Mouse (Mus musculus) midbrain, embryonic 12.5 days (tissue): ENCODE data around the gene Gm42421. TPM values are rescaled to one million over a fixed set of nuclear protein-coding genes. Genes with fewer than 3 reads are reported as not detected.
A peak's percentile ranks its signal among the peaks of the same experiment; 100 is the strongest.

ENCODE experiments used
- ATAC-seq: fragments of 200-750 bp; cut with Nextera tagmentation; 2 replicates; pipeline ENCODE4 v1.8.0; 2017; ENCODE audit warnings: low read depth, moderate TSS enrichment, moderate library complexity; ENCODE audit not compliant: low FRiP score
- H3K27ac ChIP-seq: fragments of 300-500 bp; sonication (generic); replicated peaks from 2 replicates; pipeline ENCODE4 v1.5.1; 2016; ENCODE audit warnings: mild to moderate bottlenecking
- H3K27me3 ChIP-seq: fragments of 300-500 bp; sonication (generic); 2 replicates; pipeline ENCODE4 v1.6.1; 2016; ENCODE audit warnings: mild to moderate bottlenecking
- H3K36me3 ChIP-seq: fragments of 300-500 bp; sonication (generic); 2 replicates; pipeline ENCODE4 v1.6.1; 2016
- H3K4me1 ChIP-seq: fragments of 300-500 bp; sonication (generic); 2 replicates; pipeline ENCODE4 v1.6.1; 2016
- H3K4me2 ChIP-seq: fragments of 300-500 bp; sonication (generic); replicated peaks from 2 replicates; pipeline ENCODE4 v1.6.1; 2016; ENCODE audit warnings: mild to moderate bottlenecking, moderate library complexity
- H3K4me3 ChIP-seq: fragments of 300-500 bp; sonication (generic); 2 replicates; pipeline ENCODE4 v1.5.1; 2016; ENCODE audit warnings: mild to moderate bottlenecking
- H3K9ac ChIP-seq: fragments of 300-500 bp; sonication (generic); replicated peaks from 2 replicates; pipeline ENCODE4 v1.6.1; 2016; ENCODE audit warnings: mild to moderate bottlenecking, moderate library complexity
- H3K9me3 ChIP-seq: fragments of 300-500 bp; sonication (generic); 2 replicates; pipeline ENCODE4 v1.6.1; 2016; ENCODE audit warnings: mild to moderate bottlenecking
- WGBS: fragments of 180-500 bp; shearing (Covaris S2); methylation state at CpG from one replicate; pipeline ENCODE4 v1.1.7; 2016; 5-methylcytosine and 5-hydroxymethylcytosine counted together
- polyA plus RNA-seq: library from polyadenylated mRNA; unstranded; fragments of >200 nt; fragmentation: Nextera tagmentation; extraction: Ambion mirVana; gene quantifications from 2 replicates; pipeline ENCODE4 v1.2.1, GENCODE M21; 2016

Gm42421 gene
- polyA plus RNA-seq, 1 experiment from 2014 or later = 1.3 TPM

DNA sequence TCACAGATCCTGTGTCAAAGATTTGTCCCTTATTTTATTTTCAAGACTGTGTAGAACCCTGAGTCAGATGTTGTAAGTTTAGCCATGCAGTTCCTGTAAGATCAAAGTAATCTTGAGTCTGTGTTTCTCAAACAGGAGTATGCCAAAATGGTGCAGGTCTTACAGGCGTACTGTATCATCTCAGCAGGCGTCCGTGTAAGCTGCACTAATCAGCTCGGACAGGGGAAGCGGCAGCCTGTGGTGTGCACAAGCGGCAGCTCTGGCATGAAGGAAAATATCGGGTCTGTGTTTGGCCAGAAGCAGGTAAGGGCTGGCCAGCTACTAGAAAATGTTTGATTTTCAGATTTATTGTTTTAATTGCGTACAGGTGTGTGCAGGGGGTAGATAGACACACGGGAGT lies 11.8 kb upstream of the Gm42421 start:
- 92% methylated on average over 9 of the region's 9 CpGs for WGBS
- H3K9ac ChIP-seq = no peak overlapping the region
- ATAC-seq = no peak

DNA sequence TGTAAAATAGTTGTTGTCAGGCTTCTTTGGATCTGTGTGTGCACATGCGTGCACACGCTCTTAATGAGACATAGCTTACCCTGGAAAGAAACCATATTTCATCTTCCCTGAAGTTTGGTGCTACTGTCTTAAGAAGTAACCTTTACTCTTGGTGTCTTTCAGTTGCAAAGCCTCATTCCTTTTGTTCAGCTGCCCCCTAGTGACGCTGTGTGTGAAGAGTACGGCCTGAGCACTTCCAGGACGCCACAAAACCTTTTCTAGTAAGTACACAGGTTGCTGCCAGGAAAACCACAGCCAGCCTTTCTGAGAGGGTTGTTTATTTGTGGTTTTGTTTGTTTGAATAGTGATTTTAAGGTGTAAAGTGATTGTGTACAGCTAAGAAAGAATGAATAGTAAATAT lies 10.6 kb upstream of the Gm42421 start:
- 53% methylated on average over 5 of the region's 5 CpGs for WGBS
- H3K27me3 ChIP-seq = no peaks in the 10 kb centered on the region
- no peak overlapping the region for H3K4me2 ChIP-seq
- H3K36me3 ChIP-seq = peaks cover 65% of the 10 kb centered on the region
- H3K9ac ChIP-seq = no peak overlapping the region
- H3K4me1 ChIP-seq = no peaks in the 10 kb centered on the region
- H3K9me3 ChIP-seq = no peaks in the 10 kb centered on the region
- no peak overlapping the region for H3K4me3 ChIP-seq
- ATAC-seq = no peak
- H3K27ac ChIP-seq = no peak overlapping the region

More for the DNA sequence above, 11.8 kb upstream of the Gm42421 start:
- Histone ChIP-seq H3K4me2 (no peak overlapping the region), H3K4me1 (no peaks in the 10 kb centered on the region), H3K27me3 (no peaks in the 10 kb centered on the region), H3K36me3 (peaks cover 56% of the 10 kb centered on the region), H3K27ac (no peak overlapping the region), H3K4me3 (no peak overlapping the region), H3K9me3 (no peaks in the 10 kb centered on the region)

DNA sequence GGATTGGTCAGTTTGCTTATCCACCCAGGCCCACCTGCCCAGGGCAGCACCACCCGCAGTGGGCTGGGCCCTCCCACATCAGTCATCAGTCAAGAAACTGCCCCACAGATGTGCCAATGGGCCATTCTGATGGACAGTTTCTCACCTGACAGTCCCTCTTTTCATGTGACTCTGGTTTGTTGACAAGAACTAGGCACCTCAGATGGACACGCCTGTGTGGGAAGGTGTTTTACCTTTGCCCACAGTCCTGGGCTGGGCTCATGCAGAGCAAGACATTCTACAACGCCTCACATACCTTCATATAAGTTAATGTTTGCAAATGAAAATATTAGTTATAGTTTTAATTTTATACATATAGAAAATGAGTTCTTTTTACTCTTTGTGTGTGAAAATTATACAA lies 9.9 kb upstream of the Gm42421 start:
- H3K4me3 ChIP-seq = no peak overlapping the region
- no peaks in the 10 kb centered on the region for H3K27me3 ChIP-seq
- H3K9me3 ChIP-seq = no peaks in the 10 kb centered on the region
- ATAC-seq = no peak
- H3K27ac ChIP-seq = no peak overlapping the region
- peaks cover 69% of the 10 kb centered on the region for H3K36me3 ChIP-seq
- no peak overlapping the region for H3K4me2 ChIP-seq
- H3K4me1 ChIP-seq = no peaks in the 10 kb centered on the region
- WGBS = 94% methylated on average over 3 of the region's 3 CpGs
- no peak overlapping the region for H3K9ac ChIP-seq

DNA sequence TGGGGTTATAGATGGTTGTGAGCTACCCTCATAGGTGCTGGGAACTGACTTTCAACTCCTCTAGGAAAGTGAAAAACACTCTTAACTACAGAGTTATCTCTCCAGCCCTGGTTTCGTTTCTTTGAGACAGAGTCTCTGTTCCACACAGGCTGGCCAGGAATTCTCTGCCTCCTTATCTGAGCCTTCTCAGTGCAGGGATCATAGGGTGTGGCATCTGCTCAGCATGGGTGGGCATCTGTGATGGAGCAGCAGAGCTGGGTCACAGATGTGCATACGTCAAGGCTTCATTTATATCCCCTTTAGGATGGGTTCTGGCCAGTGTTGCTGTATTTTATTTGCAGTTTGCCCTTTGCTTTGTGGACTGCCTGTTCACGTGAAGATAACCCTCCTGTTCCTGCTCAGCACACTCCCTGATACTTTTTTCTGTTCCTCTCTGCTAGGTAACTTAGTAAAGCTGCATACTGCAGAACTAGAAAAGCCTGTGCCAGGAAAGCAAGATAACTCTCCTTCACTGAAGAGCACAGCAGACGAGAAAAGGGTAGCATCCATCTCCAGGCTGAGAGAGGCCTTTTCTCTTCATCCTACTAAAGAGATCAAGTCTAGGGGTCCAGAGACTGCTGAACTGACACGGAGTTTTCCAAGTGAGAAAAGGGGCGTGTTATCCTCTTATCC lies 3.1 kb upstream of the Gm42421 start:
- no peak overlapping the region for H3K9ac ChIP-seq
- H3K27me3 ChIP-seq = no peaks in the 10 kb centered on the region
- WGBS = 90% methylated on average over 6 of the region's 6 CpGs
- peaks cover 79% of the 10 kb centered on the region for H3K36me3 ChIP-seq
- no peak overlapping the region for H3K4me3 ChIP-seq
- H3K4me2 ChIP-seq = no peak overlapping the region
- no peaks in the 10 kb centered on the region for H3K9me3 ChIP-seq
- ATAC-seq = no peak
- no peak overlapping the region for H3K27ac ChIP-seq
- H3K4me1 ChIP-seq = no peaks in the 10 kb centered on the region

DNA sequence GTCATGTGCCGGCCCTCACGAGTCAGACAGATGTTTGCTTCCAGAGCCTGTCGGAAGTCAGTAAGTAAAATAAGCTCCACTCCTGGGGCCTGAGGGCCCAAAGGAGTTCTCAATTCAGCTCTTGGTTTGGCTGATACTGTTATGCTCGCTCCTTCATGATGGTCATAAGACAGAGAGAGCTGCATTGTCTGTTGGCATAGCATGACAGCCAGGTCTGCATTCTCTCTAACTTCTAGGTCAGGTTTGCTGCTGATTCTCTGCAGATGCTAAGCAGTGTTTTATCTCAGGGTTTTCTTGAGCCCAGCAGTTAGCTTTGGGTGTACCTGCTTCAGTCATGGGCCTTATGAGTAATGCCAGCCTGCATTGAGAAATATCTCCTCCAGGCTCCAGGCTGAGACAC lies 1.3 kb downstream of the Gm42421 start:
- WGBS = 98% methylated on average over 4 of the region's 4 CpGs
- ATAC-seq = no peak

DNA sequence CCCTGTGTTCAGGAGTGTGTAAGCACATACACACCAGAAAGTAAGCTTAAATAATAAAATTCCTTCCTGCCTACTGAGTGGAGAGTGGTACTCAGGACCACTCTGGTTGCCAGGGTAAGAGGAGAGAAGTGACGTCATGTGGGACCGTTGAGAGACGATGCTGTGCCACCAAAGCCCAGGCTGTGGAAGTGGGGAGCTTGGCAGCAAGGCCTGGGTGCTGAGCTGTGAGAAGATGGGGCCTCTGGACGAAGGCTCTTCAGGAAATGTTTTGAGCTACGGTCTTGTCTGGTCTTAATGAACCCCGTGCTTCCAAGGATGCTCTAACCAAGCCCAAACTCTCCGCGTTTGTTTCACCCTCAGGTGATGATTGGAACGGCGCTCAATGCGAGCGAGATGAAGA lies 2.7 kb downstream of the Gm42421 start:
- Histone ChIP-seq H3K27me3 (no peaks in the 10 kb centered on the region), H3K4me3 (no peak overlapping the region), H3K9me3 (no peaks in the 10 kb centered on the region), H3K4me2 (no peak overlapping the region), H3K9ac (no peak overlapping the region), H3K36me3 (peaks cover 50% of the 10 kb centered on the region), H3K27ac (no peak overlapping the region), H3K4me1 (0 out of 2 replicates have a peak, but pooled peaks cover 4% of the 10 kb centered on the region)
- WGBS = 94% methylated on average over 12 of the region's 12 CpGs
- no peak for ATAC-seq

More for the DNA sequence above, 1.3 kb downstream of the Gm42421 start:
- Histone ChIP-seq H3K27me3 (no peaks in the 10 kb centered on the region), H3K9me3 (no peaks in the 10 kb centered on the region), H3K9ac (no peak overlapping the region), H3K4me3 (no peak overlapping the region), H3K27ac (no peak overlapping the region), H3K4me1 (0 out of 2 replicates have a peak, but pooled peaks cover 4% of the 10 kb centered on the region), H3K4me2 (no peak overlapping the region), H3K36me3 (peaks cover 64% of the 10 kb centered on the region)

DNA sequence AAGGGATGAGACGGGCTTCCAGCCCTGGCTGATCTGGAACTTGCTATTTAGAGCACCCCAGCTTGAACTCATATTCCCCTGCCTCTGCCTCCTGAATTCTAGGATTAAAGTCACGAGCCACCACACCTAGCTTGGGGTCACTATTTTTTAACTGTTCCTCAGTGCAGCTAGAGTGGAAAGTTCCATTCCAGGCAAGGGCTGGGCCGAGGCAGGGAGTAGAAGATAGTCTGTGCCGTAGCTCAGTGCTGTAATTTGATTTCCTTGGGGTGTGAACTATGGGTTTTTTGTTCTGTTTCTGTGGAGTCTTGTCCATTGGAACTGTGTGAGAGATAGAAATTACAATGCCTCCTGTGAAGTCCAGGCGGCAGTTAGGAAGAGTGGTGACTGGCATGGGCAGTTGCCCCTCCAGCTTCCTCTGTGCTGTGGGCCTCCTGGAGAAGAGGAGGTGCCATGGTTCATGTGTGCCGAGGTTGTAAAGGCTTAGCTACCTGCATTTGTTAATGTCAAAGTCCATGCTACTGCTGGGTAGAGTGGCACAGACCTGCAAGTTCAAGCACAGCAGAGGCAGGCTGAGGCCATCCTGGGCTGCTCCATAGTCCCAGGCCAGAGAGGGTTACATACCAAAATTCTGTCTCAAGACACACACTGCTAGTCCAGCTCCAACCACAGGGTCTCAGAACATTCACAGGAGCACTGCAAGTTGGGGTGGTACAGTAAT lies 4.0 kb downstream of the Gm42421 start:
- Histone ChIP-seq H3K27me3 (no peaks in the 10 kb centered on the region), H3K27ac (no peak overlapping the region), H3K9me3 (no peaks in the 10 kb centered on the region), H3K4me1 (0 out of 2 replicates have a peak, but pooled peaks cover 4% of the 10 kb centered on the region), H3K36me3 (peaks cover 38% of the 10 kb centered on the region), H3K4me2 (no peak overlapping the region), H3K9ac (no peak overlapping the region), H3K4me3 (no peak overlapping the region)
- no peak for ATAC-seq
- 90% methylated on average over 6 of the region's 6 CpGs for WGBS

DNA sequence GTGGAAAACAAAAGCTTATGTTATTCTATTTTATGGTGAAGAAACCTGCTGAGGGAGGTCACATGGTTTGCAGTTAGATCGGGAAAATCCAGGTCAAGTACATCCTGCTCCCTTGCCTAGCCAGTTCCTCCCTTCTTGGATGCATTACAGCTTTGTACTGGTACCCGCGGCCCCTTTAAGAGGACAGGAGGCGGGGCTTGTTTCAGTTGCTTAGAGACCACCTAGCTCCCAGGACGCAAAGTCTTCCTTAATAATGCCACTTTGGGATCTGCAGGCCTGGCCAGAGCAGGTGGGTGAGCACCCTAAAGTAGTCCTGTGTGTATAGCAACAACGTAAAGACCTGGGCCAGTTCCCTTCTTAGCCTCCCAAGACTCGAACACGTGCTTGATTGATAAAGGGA lies 4.9 kb downstream of the Gm42421 start, which contains the start of gene Rsph10b:
TSS of gene Rsph10b (plus strand) at position 205 of the 400 bp plus-strand sequence.
- no peak within 1 kb of the TSS for H3K4me3 ChIP-seq
- peaks cover 38% of the 10 kb centered on the region for H3K36me3 ChIP-seq
- no peaks in the 10 kb centered on the region for H3K27me3 ChIP-seq
- H3K9me3 ChIP-seq = no peaks in the 10 kb centered on the region
- no peak within 1 kb of the TSS for H3K9ac ChIP-seq
- peak within 1 kb of the TSS; percentile 10; the same call in 1 of the 2 replicates for H3K4me2 ChIP-seq
- H3K27ac ChIP-seq = no peak within 1 kb of the TSS
- 0 out of 2 replicates have a peak, but pooled peaks cover 4% of the 10 kb centered on the region for H3K4me1 ChIP-seq
- 10% methylated on average over 8 of the region's 8 CpGs for WGBS
- ATAC-seq = no peak

DNA sequence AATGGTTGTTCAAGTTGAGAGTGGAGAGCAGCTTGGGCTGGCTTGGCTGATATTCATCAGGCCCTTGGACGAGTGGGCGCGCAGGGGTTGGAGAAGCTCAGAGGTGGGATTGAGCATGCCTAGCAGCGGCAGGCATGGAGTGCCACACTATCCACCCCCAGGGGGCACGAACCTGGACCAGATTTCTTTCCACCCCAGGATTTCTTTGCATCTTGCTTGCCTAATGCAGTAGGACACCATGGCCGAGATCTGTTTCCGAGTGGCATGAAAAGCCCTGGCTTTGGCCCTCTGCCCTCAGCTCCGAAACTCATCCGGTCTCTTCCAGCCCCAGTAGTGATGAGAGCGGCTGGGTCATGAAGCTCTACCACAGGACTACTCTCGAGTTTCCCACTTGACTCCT lies 5.4 kb downstream of the Gm42421 start:
- no peak overlapping the region for H3K4me3 ChIP-seq
- ATAC-seq = no peak
- no peak overlapping the region for H3K27ac ChIP-seq
- 0 out of 2 replicates have a peak, but pooled peaks cover 4% of the 10 kb centered on the region for H3K4me1 ChIP-seq
- H3K4me2 ChIP-seq = no peak overlapping the region
- no peak overlapping the region for H3K9ac ChIP-seq
- H3K9me3 ChIP-seq = no peaks in the 10 kb centered on the region
- 84% methylated on average over 11 of the region's 11 CpGs for WGBS
- H3K36me3 ChIP-seq = peaks cover 33% of the 10 kb centered on the region
- no peaks in the 10 kb centered on the region for H3K27me3 ChIP-seq

DNA sequence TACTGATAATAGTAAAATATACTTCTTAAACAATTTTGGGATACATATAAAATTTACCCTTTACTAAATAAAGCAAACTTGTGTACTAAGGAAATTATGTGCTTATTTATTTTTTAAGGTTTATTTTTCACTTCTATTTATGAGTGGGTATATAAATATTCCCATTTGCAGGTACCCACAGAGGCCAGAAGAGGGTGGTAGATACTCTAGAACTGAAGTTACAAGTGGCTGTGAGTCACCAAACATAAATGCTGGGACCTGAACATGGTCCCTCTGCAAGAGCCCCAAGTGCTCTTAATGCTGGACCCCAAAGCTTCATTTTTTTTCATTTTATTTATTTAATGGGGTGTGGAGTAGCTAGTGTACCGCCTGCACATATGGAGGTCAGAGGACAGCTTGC lies 5.9 kb downstream of the Gm42421 start:
- WGBS = 97% methylated on average over 1 of the region's 1 CpGs
- H3K4me2 ChIP-seq = no peak overlapping the region
- no peak for ATAC-seq
- H3K27ac ChIP-seq = no peak overlapping the region
- peaks cover 28% of the 10 kb centered on the region for H3K36me3 ChIP-seq
- H3K4me3 ChIP-seq = no peak overlapping the region
- no peaks in the 10 kb centered on the region for H3K27me3 ChIP-seq
- H3K9me3 ChIP-seq = no peaks in the 10 kb centered on the region
- H3K4me1 ChIP-seq = 0 out of 2 replicates have a peak, but pooled peaks cover 4% of the 10 kb centered on the region
- H3K9ac ChIP-seq = no peak overlapping the region

DNA sequence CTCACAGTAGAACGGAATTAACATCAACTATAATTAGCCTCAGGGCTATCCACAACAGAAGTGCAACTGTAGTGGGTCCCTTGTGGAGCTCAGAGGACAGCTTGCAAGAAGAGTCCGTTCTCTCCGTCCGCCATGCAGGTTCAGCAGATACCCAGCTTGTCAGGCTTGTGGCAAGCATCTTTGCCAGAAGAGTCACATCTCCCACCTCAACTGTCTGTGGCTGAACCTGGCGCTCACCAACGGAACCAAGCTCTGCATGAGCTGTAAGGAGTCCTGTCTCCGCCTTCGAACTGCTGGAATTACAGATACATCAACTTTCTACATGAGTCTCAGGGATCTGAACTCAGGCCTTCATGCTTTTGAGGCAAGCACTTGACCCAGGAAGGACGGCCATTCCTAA lies 8.2 kb downstream of the Gm42421 start:
- no peak overlapping the region for H3K27ac ChIP-seq
- 92% methylated on average over 9 of the region's 9 CpGs for WGBS
- peaks cover 8% of the 10 kb centered on the region; the same call in 1 of the 2 replicates for H3K36me3 ChIP-seq
- H3K4me3 ChIP-seq = no peak overlapping the region
- H3K4me2 ChIP-seq = no peak overlapping the region
- no peak overlapping the region for H3K9ac ChIP-seq
- H3K4me1 ChIP-seq = 0 out of 2 replicates have a peak, but pooled peaks cover 4% of the 10 kb centered on the region
- H3K27me3 ChIP-seq = no peaks in the 10 kb centered on the region
- 0 out of 2 replicates have a peak, but pooled peaks cover 4% of the 10 kb centered on the region for H3K9me3 ChIP-seq
- ATAC-seq = no peak

DNA sequence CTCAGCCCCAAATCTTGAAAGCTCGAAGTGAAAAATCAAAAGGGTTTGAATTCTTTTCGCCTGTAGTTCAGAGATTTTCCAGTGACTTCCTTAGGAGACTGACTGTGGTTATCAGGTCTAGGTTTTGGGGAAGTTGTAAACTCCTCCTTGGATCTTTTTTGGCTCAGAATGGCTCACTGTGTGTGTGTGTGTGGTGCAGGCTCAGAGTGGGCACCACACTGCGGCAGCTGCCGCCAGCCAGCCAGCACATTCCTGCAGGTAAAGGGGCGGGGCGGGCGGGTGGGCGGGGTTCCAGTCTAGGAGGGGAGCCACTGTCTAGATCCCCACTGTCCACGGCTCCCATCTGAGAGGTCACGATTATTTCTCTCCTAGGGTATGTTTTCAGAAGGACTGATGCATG lies 13.6 kb downstream of the Gm42421 start:
- Histone ChIP-seq H3K4me1 (no peaks in the 10 kb centered on the region), H3K9me3 (0 out of 2 replicates have a peak, but pooled peaks cover 4% of the 10 kb centered on the region), H3K4me2 (no peak overlapping the region), H3K9ac (no peak overlapping the region), H3K27me3 (no peaks in the 10 kb centered on the region), H3K27ac (no peak overlapping the region), H3K4me3 (no peak overlapping the region), H3K36me3 (no peaks in the 10 kb centered on the region)
- WGBS = 31% methylated on average over 10 of the region's 10 CpGs
- no peak for ATAC-seq
